In the genomic region with DNA sequence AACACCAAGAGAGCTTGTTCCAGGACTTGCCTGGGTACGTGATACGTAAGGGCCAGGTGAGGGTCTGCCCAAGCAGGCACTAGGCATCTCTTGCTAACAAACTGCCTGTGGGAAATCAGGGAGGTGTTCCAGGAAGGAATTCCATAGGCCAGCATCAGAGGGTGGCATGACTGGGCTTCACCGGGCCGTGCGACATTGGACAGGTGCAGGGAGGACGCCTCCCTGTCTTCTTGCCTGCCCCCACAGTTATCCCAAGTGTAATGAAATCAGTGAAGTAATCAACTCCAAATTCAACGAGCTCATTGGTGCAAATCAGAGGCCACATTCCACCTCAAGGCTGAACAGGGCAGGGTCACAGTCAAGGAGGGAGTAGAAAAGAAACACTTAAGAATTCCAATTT, we compare ENCODE assay signal across 22 mouse cellular contexts. TPM values are rescaled to one million over a fixed set of nuclear protein-coding genes. Genes with fewer than 3 reads are reported as not detected.
DNase-seq lines count a peak whose midpoint lies in the region; ATAC-seq and TF ChIP-seq lines count a peak whose summit lies in the region.
"Had no signal": no experiment of that assay in that cellular context is flagged by ENCODE, and none has a peak within 500 bp of the region (broad histone marks: within the 10 kb centered on the region; RNA-seq: fewer than 3 reads in every experiment).

No protein-coding gene starts in this region.

- H3K27ac ChIP-seq in heart, embryonic 10.5 days, result peak overlapping the region; percentile 89
- H3K27ac ChIP-seq in heart, embryonic 16.5 days (ENCODE audit: low read length), result peak overlapping the region; percentile 94
- H3K27ac ChIP-seq in left cerebral cortex, adult 2 months, result peak overlapping the region; percentile 71
- peak overlapping the region; percentile 72; the same call in 1 of the 2 replicates for H3K27ac ChIP-seq in limb, embryonic 10.5 days
- H3K27ac ChIP-seq: embryonic facial prominence, embryonic 10.5 days; liver, embryonic 13.5 days; neural tube, embryonic 12.5 days had no signal

- no peak for TF ChIP-seq CTCF in left cerebral cortex, adult 2 months (IDR thresholded peaks at IDR 0.05)

- 0 out of 2 replicates have a peak, but pooled peaks cover 3% of the 10 kb centered on the region for H3K36me3 ChIP-seq in heart, embryonic 10.5 days
- peaks cover 3% of the 10 kb centered on the region; the same call in 1 of the 2 replicates for H3K36me3 ChIP-seq in heart, embryonic 16.5 days (ENCODE audit: control insufficient read depth, insufficient read depth)
- peaks cover 8% of the 10 kb centered on the region; the same call in 1 of the 2 replicates for H3K36me3 ChIP-seq in limb, embryonic 10.5 days
- H3K36me3 ChIP-seq: liver, embryonic 13.5 days had no signal

- H3K27me3 ChIP-seq in heart, embryonic 10.5 days (ENCODE audit: insufficient read depth, poor library complexity, severe bottlenecking), result no peaks in the 10 kb centered on the region
- H3K27me3 ChIP-seq in heart, embryonic 16.5 days (ENCODE audit: control insufficient read depth, insufficient read depth, low read length), result no peaks in the 10 kb centered on the region
- no peaks in the 10 kb centered on the region for H3K27me3 ChIP-seq in limb, embryonic 10.5 days (ENCODE audit: low read depth, poor library complexity, severe bottlenecking)
- H3K27me3 ChIP-seq: liver, embryonic 13.5 days; neural tube, embryonic 12.5 days had no signal

- no peak for DNase-seq in heart, embryonic 10.5 days (ENCODE audit: low spot score)
- no peak for DNase-seq in heart, postnatal 25 days (ENCODE audit: low spot score)
- no peak for DNase-seq in heart, adult 11 months
- no peak for DNase-seq in left cerebral cortex, adult 2 months (ENCODE audit: extremely low spot score in 1 of 2, low spot score in 2 of 2)
- DNase-seq in left cerebral cortex, postnatal 25 days (ENCODE audit: low spot score in 2 of 2), result no peak
- DNase-seq in limb, embryonic 10.5 days (ENCODE audit: low spot score), result no peak
- DNase-seq in neural tube, embryonic 10.5 days (ENCODE audit: extremely low spot score, low spot score), result no peak
- DNase-seq: adrenal gland, adult 2 months; cerebellum, adult 11 months; cerebellum, adult 9-11 months; forebrain, postnatal 0 days; gastrocnemius, postnatal 36 days; layer of hippocampus, postnatal 36 days; liver, embryonic 13.5 days; lung, adult 2 months; lung, postnatal 14 days; midbrain, embryonic 14.5 days had no signal

- peaks cover 72% of the 10 kb centered on the region for H3K4me1 ChIP-seq in heart, embryonic 10.5 days
- H3K4me1 ChIP-seq in heart, embryonic 16.5 days (ENCODE audit: control insufficient read depth, insufficient read depth, low read length), result peaks cover 43% of the 10 kb centered on the region
- peaks cover 68% of the 10 kb centered on the region for H3K4me1 ChIP-seq in limb, embryonic 10.5 days

- peak overlapping the region; percentile 19; the same call in 1 of the 2 replicates for H3K9ac ChIP-seq in heart, embryonic 16.5 days (ENCODE audit: low read length)
- H3K9ac ChIP-seq: forebrain, postnatal 0 days; liver, embryonic 13.5 days; neural tube, embryonic 12.5 days had no signal

- no peak overlapping the region for H3K4me2 ChIP-seq in heart, embryonic 16.5 days (ENCODE audit: low read depth, low read length)
- H3K4me2 ChIP-seq: liver, embryonic 13.5 days; neural tube, embryonic 12.5 days had no signal

- ATAC-seq in heart, embryonic 16.5 days (replicated peaks; ENCODE audit: extremely low read depth, insufficient read depth, low FRiP score), result no peak
- ATAC-seq: forebrain, postnatal 0 days; intestine, postnatal 0 days had no signal

- 80% methylated on average over 7 of the region's 7 CpGs for WGBS in heart, embryonic 10.5 days
- 83% methylated on average over 7 of the region's 7 CpGs for WGBS in heart, embryonic 16.5 days
- 91% methylated on average over 7 of the region's 7 CpGs for WGBS in limb, embryonic 10.5 days

- H3K4me3 ChIP-seq in heart, embryonic 10.5 days, result no peak overlapping the region
- no peak overlapping the region for H3K4me3 ChIP-seq in heart, embryonic 16.5 days (ENCODE audit: low read length)
- H3K4me3 ChIP-seq in left cerebral cortex, adult 2 months, result no peak overlapping the region
- H3K4me3 ChIP-seq in limb, embryonic 10.5 days, result no peak overlapping the region
- H3K4me3 ChIP-seq: embryonic facial prominence, embryonic 10.5 days; liver, embryonic 13.5 days; megakaryocyte, embryonic 14.5 days; neural tube, embryonic 12.5 days had no signal

- intact Hi-C loops in heart, postnatal 25 days (cut with DNase I), result no loop called here
- intact Hi-C loops in left cerebral cortex, adult 2 months (cut with DNase I), result no loop called here
- intact Hi-C loops in left cerebral cortex, postnatal 25 days (cut with DNase I), result no loop called here

- no peaks in the 10 kb centered on the region for H3K9me3 ChIP-seq in heart, embryonic 10.5 days
- no peaks in the 10 kb centered on the region for H3K9me3 ChIP-seq in heart, embryonic 16.5 days (replicated peaks; ENCODE audit: control insufficient read depth, low read length)
- H3K9me3 ChIP-seq in limb, embryonic 10.5 days (replicated peaks), result no peaks in the 10 kb centered on the region
- H3K9me3 ChIP-seq: liver, embryonic 13.5 days; neural tube, embryonic 12.5 days had no signal

RNA-seq across cellular contexts. Expression of gene Rasl11b, which starts 11.6 kb away (rescaled TPM):
- polyA plus RNA-seq in heart, embryonic 10.5 days (2016; fragmentation: Nextera tagmentation; extraction: Ambion mirVana), result 58.3 and 65.9 TPM in 2 replicates
- total RNA-seq in heart, postnatal 25 days (2021), result 10 to 100 TPM; 35.8 to 50.2 TPM
- polyA plus RNA-seq in heart, embryonic 16.5 days (2015; fragmentation: Nextera tagmentation; extraction: Ambion mirVana), result 101 and 112 TPM in 2 replicates
- total RNA-seq in left cerebral cortex, adult 2 months (2021), result 100 to 1,000 TPM in 1 of 2 experiments, 10 to 100 TPM in 1; 72.5 to 103 TPM
- total RNA-seq in left cerebral cortex, postnatal 25 days (2021), result 10 to 100 TPM; 93.2 to 97.6 TPM
- polyA plus RNA-seq in limb, embryonic 10.5 days (2016; fragmentation: Nextera tagmentation; extraction: Ambion mirVana), result 40.7 and 91.2 TPM in 2 replicates
